ENCODE assay signal across 24 mouse cellular contexts in the genomic region with DNA sequence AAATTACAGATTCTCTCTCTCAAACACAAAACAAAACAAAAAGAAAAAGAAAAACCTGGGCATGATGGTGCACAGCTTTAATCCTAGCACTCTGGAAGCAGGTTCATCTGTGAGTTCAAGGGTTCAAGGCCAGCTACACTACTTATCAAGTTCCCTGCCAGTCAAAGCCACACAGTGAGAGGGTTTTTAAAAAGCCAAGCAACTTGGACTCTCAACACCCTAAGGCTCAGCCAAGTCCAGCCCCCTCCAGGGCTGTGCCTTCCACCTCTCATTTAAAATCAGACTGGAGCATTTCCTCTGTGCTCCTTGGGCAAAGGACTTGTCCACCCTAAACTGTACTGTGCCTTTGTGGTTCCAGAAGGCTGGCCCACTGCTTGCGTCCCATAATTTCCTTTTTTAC. TPM values are rescaled to one million over a fixed set of nuclear protein-coding genes. Genes with fewer than 3 reads are reported as not detected.
DNase-seq lines count a peak whose midpoint lies in the region; ATAC-seq lines count a peak whose summit lies in the region.
"Had no signal": no experiment of that assay in that cellular context is flagged by ENCODE, and none has a peak within 500 bp of the region (broad histone marks: within the 10 kb centered on the region; RNA-seq: fewer than 3 reads in every experiment).

No protein-coding gene starts in this region.

- H3K36me3 ChIP-seq in heart, embryonic 14.5 days (ENCODE audit: control insufficient read depth, insufficient read depth, low read length) = no peaks in the 10 kb centered on the region
- no peaks in the 10 kb centered on the region for H3K36me3 ChIP-seq in embryonic facial prominence, embryonic 14.5 days (ENCODE audit: control insufficient read depth, insufficient read depth, low read length)
- H3K36me3 ChIP-seq: forebrain, embryonic 12.5 days; heart, embryonic 15.5 days; hindbrain, embryonic 13.5 days; limb, embryonic 13.5 days; liver, embryonic 15.5 days; midbrain, embryonic 12.5 days; neural tube, embryonic 13.5 days had no signal

- 0 out of 2 replicates have a peak, but pooled peaks have one; percentile 45 for ATAC-seq in heart, embryonic 14.5 days (ENCODE audit: insufficient number of reproducible peaks, insufficient read depth, low FRiP score, low read depth)
- no peak for ATAC-seq in embryonic facial prominence, embryonic 14.5 days (ENCODE audit: low read depth)
- ATAC-seq: inflammation-experienced regulatory T-cells, adult 6 months had no signal

- no peaks in the 10 kb centered on the region for H3K9me3 ChIP-seq in heart, embryonic 14.5 days (ENCODE audit: control insufficient read depth, low read length)
- no peaks in the 10 kb centered on the region for H3K9me3 ChIP-seq in embryonic facial prominence, embryonic 14.5 days (ENCODE audit: control insufficient read depth, low read length)
- H3K9me3 ChIP-seq: forebrain, embryonic 12.5 days; heart, embryonic 15.5 days; hindbrain, embryonic 13.5 days; limb, embryonic 13.5 days; liver, embryonic 15.5 days; neural tube, embryonic 13.5 days had no signal

- H3K4me3 ChIP-seq in heart, embryonic 14.5 days (ENCODE audit: control insufficient read depth in 1 of 2, insufficient read depth in 1 of 2, low read depth in 1 of 2, low read length in 2 of 2) = no peak overlapping the region
- no peak overlapping the region for H3K4me3 ChIP-seq in embryonic facial prominence, embryonic 14.5 days (ENCODE audit: low read depth, low read length)
- H3K4me3 ChIP-seq: forebrain, embryonic 12.5 days; heart, embryonic 15.5 days; hindbrain, embryonic 13.5 days; limb, embryonic 13.5 days; liver, embryonic 15.5 days; midbrain, embryonic 12.5 days; neural tube, embryonic 13.5 days had no signal

- no peak overlapping the region for H3K9ac ChIP-seq in heart, embryonic 14.5 days (ENCODE audit: low read length)
- no peak overlapping the region for H3K9ac ChIP-seq in embryonic facial prominence, embryonic 14.5 days (ENCODE audit: low read depth, low read length)
- H3K9ac ChIP-seq: forebrain, embryonic 12.5 days; heart, embryonic 15.5 days; hindbrain, embryonic 13.5 days; limb, embryonic 13.5 days; liver, embryonic 15.5 days; midbrain, embryonic 12.5 days; neural tube, embryonic 13.5 days had no signal

- peaks cover 5 to 34% of the 10 kb centered on the region in 2 experiments for H3K4me1 ChIP-seq in heart, embryonic 14.5 days (ENCODE audit: control insufficient read depth in 2 of 2, insufficient read depth in 2 of 2, low read length in 2 of 2)
- H3K4me1 ChIP-seq in embryonic facial prominence, embryonic 14.5 days (ENCODE audit: control insufficient read depth, insufficient read depth, low read length) = peaks cover 10% of the 10 kb centered on the region
- H3K4me1 ChIP-seq: liver, embryonic 15.5 days had no signal

- peak; percentile 49 for DNase-seq in adrenal gland, adult 2 months
- no peak for DNase-seq in adrenal gland, postnatal 4 days (ENCODE audit: low spot score in 2 of 2)
- DNase-seq in heart, adult 9 months (ENCODE audit: low spot score in 2 of 2) = no peak
- DNase-seq in kidney, adult 8-10 months = peak; percentile 30 to 48
- DNase-seq in kidney, postnatal 4 days = no peak
- DNase-seq in embryonic facial prominence, embryonic 14.5 days (ENCODE audit: low spot score) = peak; percentile 37
- DNase-seq in thymus, postnatal 0 days (ENCODE audit: low spot score) = no peak
- DNase-seq: adrenal gland, postnatal 14 days; cerebellum, adult 18-20 months; cerebellum, postnatal 25 days; embryo, embryonic 11 days; gastrocnemius, postnatal 14 days; layer of hippocampus, postnatal 36 days; thymus, adult 18-20 months had no signal

- no peak overlapping the region for H3K4me2 ChIP-seq in heart, embryonic 14.5 days (ENCODE audit: low read length)
- no peak overlapping the region for H3K4me2 ChIP-seq in embryonic facial prominence, embryonic 14.5 days (ENCODE audit: low read depth, low read length)
- H3K4me2 ChIP-seq: forebrain, embryonic 12.5 days; heart, embryonic 15.5 days; hindbrain, embryonic 13.5 days; limb, embryonic 13.5 days; liver, embryonic 15.5 days; midbrain, embryonic 12.5 days; neural tube, embryonic 13.5 days had no signal

- peak overlapping the region in 1 of 2 experiments; percentile 12; a peak in 1 of 4 replicates for H3K27ac ChIP-seq in heart, embryonic 14.5 days (replicated peaks in 1 of 2; ENCODE audit: control insufficient read depth in 1 of 2, insufficient read depth in 1 of 2, low read depth in 2 of 2, low read length in 2 of 2)
- no peak overlapping the region for H3K27ac ChIP-seq in embryonic facial prominence, embryonic 14.5 days (replicated peaks; ENCODE audit: low read depth, low read length)
- H3K27ac ChIP-seq: forebrain, embryonic 12.5 days; heart, embryonic 15.5 days; hindbrain, embryonic 13.5 days; limb, embryonic 13.5 days; liver, embryonic 15.5 days; macrophage; midbrain, embryonic 12.5 days; neural tube, embryonic 13.5 days had no signal

- WGBS in heart, embryonic 14.5 days = 68% methylated on average over 1 of the region's 1 CpGs
- whole genome bisulfite sequencing in embryonic facial prominence, embryonic 14.5 days = 68% methylated on average over 1 of the region's 1 CpGs

- H3K27me3 ChIP-seq in heart, embryonic 14.5 days (ENCODE audit: control insufficient read depth, insufficient read depth, low read length) = no peaks in the 10 kb centered on the region
- no peaks in the 10 kb centered on the region for H3K27me3 ChIP-seq in embryonic facial prominence, embryonic 14.5 days (replicated peaks; ENCODE audit: control insufficient read depth, insufficient read depth, low read length)
- H3K27me3 ChIP-seq: forebrain, embryonic 12.5 days; heart, embryonic 15.5 days; hindbrain, embryonic 13.5 days; limb, embryonic 13.5 days; liver, embryonic 15.5 days; midbrain, embryonic 12.5 days; neural tube, embryonic 13.5 days had no signal

RNA-seq across cellular contexts. Expression of a gene that starts 3.3 kb away (rescaled TPM):
- total RNA-seq in adrenal gland, adult 2 months (2021) = 10 to 100 TPM; 18.6 to 41.7 TPM
- 1.3 and 2.1 TPM in 2 replicates for polyA plus RNA-seq in adrenal gland, adult 2 months (2012; rRNA removed)
- 10 to 100 TPM; 36.9 to 40.5 TPM for total RNA-seq in adrenal gland, postnatal 4 days (2021)
- 34.1 and 37.4 TPM in 2 replicates for polyA plus RNA-seq in heart, embryonic 14.5 days (2014; fragmentation: Nextera tagmentation; extraction: Ambion mirVana)
- 40.4 and 49.0 TPM in 2 replicates for polyA plus RNA-seq in embryonic facial prominence, embryonic 14.5 days (2014; fragmentation: Nextera tagmentation; extraction: Ambion mirVana)
- 48.1 and 52.3 TPM in 2 replicates for polyA plus RNA-seq in thymus, postnatal 0 days (2015; fragmentation: Nextera tagmentation; extraction: Ambion mirVana)

Comparison
In these comparisons a context has a peak if more than half of its experiments do, and no peak if none do; other contexts are left out.
1. DNase-seq: peak in adrenal gland, adult 2 months (single experiment), kidney, adult 8-10 months (2 of 2) and embryonic facial prominence, embryonic 14.5 days (single experiment); none in adrenal gland, postnatal 4 days (0 of 2), heart, adult 9 months (0 of 2), kidney, postnatal 4 days (0 of 2) and thymus, postnatal 0 days (single experiment).
2. RNA of a gene that starts 3.3 kb away (polyA plus RNA-seq): 48.1 to 52.3 TPM in thymus, postnatal 0 days, 40.4 to 49.0 TPM in embryonic facial prominence, embryonic 14.5 days and 34.1 to 37.4 TPM in heart, embryonic 14.5 days; 1.3 to 2.1 TPM in adrenal gland, adult 2 months; every median in the first group is over 10 times any median in the second.